Mouse (Mus musculus) ovary, postnatal 36 days (tissue): ENCODE data around the gene Ift43.

Experiments
- DNase-seq: peaks from one replicate; pipeline ENCODE4 v3.0.0; 2022; ENCODE audit warnings: low spot score, mixed read lengths

Gene Ift43

GRCm38 (mm10) chr12:86174369-86174768 lies 92.0 kb downstream of the Ift43 start:
- no peak for DNase-seq

DNA sequence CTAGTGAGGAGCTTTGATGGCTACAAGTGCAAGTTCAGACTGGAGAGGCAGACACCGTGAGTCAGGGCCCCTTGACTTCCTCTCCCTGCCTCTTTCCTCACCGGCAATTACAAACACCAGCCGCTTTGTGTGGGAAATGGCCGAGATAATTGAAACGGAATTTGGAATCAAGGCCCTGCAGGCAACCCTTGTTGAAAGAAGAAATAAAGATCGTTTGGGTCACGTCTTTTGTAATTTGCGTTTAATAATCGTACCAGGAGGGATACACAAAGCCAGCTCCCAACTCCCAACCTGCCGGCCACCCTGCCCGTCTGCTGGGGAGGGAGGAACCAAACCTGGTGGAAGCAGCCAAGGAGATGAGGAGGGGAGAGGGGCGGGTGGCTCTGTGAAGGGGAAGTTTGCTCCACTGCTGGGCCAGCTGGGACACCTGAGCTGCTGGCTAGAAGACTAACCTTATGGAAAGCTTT lies 93.2 kb downstream of the Ift43 start:
- DNase-seq: no peak

DNA sequence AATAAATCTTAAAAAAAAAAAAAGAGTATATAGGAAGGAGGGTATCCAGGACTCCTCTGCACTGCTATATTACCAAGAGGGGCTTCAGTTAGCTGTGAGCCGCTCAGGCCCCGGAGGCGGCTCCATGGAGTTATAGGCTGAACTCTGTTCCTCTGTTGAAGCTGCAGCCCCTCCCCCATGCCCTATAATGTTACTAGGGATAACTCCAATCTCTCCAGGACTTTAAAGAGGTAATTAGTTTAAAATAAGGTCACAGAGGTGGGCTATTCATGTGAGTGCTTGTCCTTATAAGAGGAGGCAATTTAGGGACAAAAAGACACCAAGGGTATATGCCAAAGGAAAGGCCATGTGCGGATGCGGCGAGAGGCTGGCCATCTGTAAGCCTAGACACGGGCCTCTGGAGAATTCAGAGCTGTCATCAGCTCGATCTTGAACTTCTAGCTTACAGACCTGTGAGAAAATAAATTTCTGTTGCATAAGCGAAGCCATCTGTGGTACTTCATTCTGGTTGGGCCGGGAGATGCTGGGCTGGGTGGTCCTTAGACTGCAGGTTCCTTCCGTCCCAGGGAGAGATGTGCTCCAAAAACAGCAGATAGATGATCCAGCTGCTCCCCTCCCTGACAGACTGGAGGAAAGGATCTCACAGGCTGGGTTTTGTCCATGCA lies 94.5 kb downstream of the Ift43 start:
- no peak for DNase-seq

DNA sequence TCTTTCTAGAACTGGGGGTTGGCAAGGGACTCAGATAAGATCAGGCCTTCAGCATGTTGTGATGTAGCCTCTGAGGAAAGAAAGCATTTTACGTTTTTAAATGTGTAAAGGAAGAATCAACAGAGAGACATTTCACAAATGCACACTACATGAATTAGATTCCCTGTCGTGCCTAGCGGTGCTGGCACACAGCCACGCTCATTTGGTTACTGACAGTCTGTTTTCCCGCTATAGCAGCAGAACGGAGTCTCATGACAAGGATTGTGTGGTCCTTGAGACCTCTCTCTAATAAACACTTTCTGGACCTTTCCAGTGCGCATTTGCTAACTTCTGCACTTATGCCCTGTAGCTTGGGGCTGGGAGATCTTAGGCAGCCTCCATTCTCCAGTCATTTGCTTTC lies 96.9 kb downstream of the Ift43 start:
- no peak for DNase-seq

- DNase-seq: no peak
These were observed 99.0 kb downstream of the Ift43 start for GRCm38 (mm10) chr12:86181320-86181751.

DNA sequence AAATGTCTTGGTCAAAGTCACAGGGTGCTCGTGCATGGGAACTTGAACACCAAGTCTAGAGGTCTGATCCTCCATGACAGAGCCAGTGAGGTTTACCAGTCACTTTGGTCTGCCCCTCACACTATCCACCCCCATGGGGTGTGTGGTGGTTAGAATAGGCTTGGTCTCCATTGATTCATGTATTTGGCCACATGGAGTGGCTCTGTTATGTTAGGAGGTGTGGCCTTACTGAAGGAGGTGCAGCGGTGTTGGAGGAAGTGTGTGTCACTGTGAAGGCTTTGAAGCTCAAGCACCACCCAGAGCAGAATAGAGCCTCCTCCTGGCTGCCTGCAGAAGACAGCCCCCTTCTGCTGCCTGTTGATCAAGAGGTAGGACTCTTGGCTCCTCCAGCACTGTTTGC lies 99.5 kb downstream of the Ift43 start:
- no peak for DNase-seq

DNA sequence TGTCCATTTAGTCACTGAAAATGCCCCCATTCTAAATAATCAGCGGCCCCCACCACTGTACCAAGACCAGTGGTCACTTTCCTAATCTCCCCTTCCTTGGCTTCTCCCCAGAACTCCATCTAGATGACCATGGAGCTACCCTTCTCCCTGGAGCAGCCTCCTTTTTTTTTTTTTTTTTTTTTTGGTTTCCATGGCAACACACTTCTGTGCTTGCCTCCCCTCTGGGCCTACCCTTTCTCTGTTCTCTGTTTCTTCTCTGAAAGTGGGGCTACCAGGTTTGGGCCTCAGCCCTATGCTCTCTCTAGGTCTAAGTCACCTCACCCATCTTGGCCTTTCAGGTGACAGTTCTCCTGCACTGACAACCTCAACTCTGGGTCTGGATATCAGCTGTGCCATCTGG lies 100.1 kb downstream of the Ift43 start:
- DNase-seq: no peak

DNA sequence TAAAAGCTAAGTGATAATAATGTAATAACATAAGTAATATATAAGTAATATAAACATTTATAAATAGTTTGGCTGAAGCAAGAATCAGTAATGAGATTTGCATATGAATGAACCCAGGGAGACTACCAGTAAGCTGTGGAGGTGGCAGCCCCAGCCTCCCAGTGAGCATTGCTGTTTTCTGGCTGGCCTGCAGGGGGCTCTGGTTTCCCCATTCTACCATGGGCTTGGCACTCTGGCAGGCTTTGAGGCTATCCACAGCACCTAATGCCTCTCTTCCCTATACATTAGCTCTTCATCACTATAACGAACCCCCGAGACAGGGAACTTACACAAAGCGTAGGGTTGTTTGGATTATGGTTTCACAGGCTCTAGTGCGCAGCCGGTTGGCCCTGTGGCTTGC lies 105.8 kb downstream of the Ift43 start:
- DNase-seq: peak; percentile 16

DNA sequence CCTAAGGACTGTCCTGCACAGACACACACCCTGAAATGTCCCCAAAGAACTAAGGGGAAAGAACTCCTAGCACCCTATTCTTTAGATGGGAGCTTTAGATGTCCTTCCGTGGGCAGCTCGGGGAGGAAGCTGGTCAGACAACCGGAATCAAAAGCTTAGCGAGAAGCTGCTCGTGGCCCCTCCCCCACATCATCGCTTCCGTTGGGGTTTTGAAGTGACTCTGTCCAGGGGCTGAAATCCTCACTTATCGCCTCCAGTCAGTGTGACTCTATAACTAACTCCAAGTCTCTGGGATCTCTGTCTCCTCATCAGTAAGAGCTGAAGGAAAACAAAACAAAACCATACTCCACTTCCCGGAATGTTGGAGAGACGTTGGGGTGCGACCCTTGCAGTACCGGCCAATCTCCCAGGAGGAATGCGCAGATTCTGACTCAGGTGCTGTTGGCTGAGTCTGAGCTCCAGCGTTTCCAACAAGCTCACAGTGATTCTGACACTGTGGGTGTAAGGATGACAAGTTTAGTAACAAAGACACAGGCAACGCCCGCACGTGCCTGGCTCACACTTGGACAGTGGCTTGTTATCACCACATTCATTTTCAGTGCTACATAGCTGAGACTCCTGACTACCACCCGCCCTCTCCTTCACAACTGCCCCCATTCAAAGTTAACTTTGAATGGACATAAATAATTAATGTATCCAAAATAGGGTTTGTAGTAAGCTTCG lies 107.4 kb downstream of the Ift43 start:
- no peak for DNase-seq

DNA sequence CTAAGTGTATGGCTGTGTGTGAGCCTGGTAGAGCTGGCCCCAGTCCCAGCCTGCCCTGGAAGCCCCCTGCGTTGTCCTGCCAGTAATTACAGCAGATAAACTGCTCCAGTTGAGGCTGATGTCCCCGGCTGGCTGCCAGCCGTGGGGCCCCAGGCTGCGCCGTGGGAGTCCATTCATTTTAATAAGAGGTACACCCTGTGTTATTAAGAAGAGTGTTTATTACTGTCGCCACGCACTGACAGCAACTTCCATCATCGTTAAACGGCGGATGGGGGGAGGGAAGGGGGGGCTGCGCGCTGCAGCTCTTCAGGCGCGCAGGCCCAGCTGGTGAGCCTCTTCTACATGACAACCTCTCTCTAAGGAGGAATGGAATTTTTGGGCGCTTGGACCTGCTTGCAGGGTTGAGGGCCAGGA lies 109.7 kb downstream of the Ift43 start:
- DNase-seq: no peak

GRCm38 (mm10) chr12:86196944-86197343 lies 114.6 kb downstream of the Ift43 start:
- no peak for DNase-seq

- DNase-seq: no peak
These were observed 121.2 kb downstream of the Ift43 start for GRCm38 (mm10) chr12:86203443-86204057.

DNA sequence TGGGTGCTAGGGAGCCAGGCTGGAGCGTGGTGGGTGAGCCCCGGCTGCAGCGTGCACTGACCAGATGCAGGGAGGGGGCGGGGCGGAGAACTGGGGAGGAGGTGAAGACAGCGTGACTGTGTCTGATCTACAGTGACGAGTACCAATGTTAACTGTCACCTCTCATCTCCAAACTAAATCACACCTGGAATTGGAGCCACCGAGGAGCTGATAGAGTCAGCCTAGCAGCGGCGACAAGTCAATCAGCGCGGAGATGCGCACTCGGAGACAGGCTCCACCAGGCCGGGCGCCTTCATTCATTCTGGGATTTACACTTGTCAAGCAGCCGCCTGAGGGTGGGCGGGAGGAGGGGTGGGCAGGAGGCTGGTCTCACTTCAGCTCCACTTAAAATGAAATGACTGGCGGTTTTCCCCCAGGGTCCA lies 128.8 kb downstream of the Ift43 start:
- no peak for DNase-seq
